Mouse (Mus musculus) heart, embryonic 10.5 days (tissue): ENCODE results near the gene Crybg2. TPM values are rescaled to one million over a fixed set of nuclear protein-coding genes. Genes with fewer than 3 reads are reported as not detected.

Source experiments
- DNase-seq: peaks from one replicate; pipeline ENCODE4 v3.0.0-alpha.2; 2017; ENCODE audit warnings: low spot score
- H3K27ac ChIP-seq: fragments of 300-500 bp; sonication (generic); 2 replicates; pipeline ENCODE4 v1.5.1; 2016; ENCODE audit warnings: mild to moderate bottlenecking
- H3K27me3 ChIP-seq: fragments of 300-500 bp; sonication (generic); 2 replicates; pipeline ENCODE4 v1.6.1; 2016; ENCODE audit warnings: mild to moderate bottlenecking; ENCODE audit not compliant: poor library complexity, insufficient read depth, severe bottlenecking
- H3K36me3 ChIP-seq: fragments of 300-500 bp; sonication (generic); 2 replicates; pipeline ENCODE4 v1.6.1; 2016; ENCODE audit warnings: mild to moderate bottlenecking, moderate library complexity
- H3K4me1 ChIP-seq: fragments of 300-500 bp; sonication (generic); 2 replicates; pipeline ENCODE4 v1.6.1; 2016; ENCODE audit warnings: mild to moderate bottlenecking
- H3K4me3 ChIP-seq: fragments of 300-500 bp; sonication (generic); 2 replicates; pipeline ENCODE4 v1.5.1; 2016; ENCODE audit warnings: mild to moderate bottlenecking, moderate library complexity
- H3K9me3 ChIP-seq: fragments of 300-500 bp; sonication (generic); 2 replicates; pipeline ENCODE4 v1.6.1; 2016; ENCODE audit warnings: mild to moderate bottlenecking, moderate library complexity
- WGBS: fragments of 180-500 bp; shearing (Covaris S2); methylation state at CpG from one replicate; pipeline ENCODE4 v1.1.7; 2016; 5-methylcytosine and 5-hydroxymethylcytosine counted together
- polyA plus RNA-seq: library from polyadenylated mRNA; unstranded; fragments of >200 nt; fragmentation: Nextera tagmentation; extraction: Ambion mirVana; gene quantifications from 2 replicates; pipeline ENCODE4 v1.2.1, GENCODE M21; 2016

The Crybg2 gene
- polyA plus RNA-seq, 1 experiment from 2014 or later = 2.7 TPM

DNA sequence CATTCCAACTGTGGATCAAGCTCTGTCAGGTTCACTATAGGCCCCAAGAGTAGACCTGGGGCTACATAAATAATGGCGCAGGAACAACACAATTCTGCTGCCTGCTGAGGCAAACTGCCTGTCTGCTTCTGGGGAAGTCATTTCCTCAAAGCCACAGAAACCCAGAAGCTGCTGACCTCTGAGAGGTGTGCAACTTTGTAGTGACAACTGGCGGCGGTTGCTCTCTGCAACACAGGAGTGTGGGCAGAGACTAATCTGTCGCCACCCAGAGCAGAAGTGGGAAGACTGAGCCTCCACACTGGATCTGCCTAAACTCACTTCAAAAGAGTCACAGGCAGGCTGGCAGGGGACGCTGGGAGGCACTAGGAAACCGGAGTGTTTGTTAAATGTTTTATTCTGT is 68.9 kb downstream of the Crybg2 start:
- WGBS = 30% methylated on average over 6 of the region's 6 CpGs
- H3K27ac ChIP-seq = peak overlapping the region; percentile 89; the same call in 1 of the 2 replicates
- H3K36me3 ChIP-seq = peaks cover 29% of the 10 kb centered on the region
- peaks cover 54% of the 10 kb centered on the region for H3K4me1 ChIP-seq
- H3K9me3 ChIP-seq = no peaks in the 10 kb centered on the region
- DNase-seq = no peak
- H3K27me3 ChIP-seq = no peaks in the 10 kb centered on the region
- H3K4me3 ChIP-seq = peak overlapping the region; percentile 75

DNA sequence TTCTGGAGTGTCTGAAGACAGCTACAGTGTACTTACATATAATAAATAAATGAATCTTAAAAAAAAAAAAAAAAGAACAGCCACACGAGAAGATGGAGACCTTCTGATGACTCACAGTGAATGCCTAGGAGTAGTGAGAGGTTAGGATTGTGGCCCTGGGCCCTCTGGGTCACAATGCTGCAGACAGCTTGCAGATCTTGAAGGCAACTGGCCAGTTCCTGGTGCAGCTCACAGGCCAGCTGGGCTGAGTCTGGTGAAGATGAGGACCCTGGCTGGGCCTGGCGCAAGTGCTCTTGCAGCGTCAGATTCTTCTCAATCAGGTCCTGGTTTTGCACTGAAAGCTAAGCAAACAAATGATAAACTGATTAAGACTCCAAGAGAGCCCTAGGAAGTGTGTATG is 71.5 kb downstream of the Crybg2 start:
- 61% methylated on average over 3 of the region's 3 CpGs for WGBS
- no peak overlapping the region for H3K27ac ChIP-seq
- H3K27me3 ChIP-seq = no peaks in the 10 kb centered on the region
- no peaks in the 10 kb centered on the region for H3K9me3 ChIP-seq
- H3K4me3 ChIP-seq = no peak overlapping the region
- peaks cover 18% of the 10 kb centered on the region for H3K36me3 ChIP-seq
- no peak for DNase-seq
- H3K4me1 ChIP-seq = peaks cover 51% of the 10 kb centered on the region

DNA sequence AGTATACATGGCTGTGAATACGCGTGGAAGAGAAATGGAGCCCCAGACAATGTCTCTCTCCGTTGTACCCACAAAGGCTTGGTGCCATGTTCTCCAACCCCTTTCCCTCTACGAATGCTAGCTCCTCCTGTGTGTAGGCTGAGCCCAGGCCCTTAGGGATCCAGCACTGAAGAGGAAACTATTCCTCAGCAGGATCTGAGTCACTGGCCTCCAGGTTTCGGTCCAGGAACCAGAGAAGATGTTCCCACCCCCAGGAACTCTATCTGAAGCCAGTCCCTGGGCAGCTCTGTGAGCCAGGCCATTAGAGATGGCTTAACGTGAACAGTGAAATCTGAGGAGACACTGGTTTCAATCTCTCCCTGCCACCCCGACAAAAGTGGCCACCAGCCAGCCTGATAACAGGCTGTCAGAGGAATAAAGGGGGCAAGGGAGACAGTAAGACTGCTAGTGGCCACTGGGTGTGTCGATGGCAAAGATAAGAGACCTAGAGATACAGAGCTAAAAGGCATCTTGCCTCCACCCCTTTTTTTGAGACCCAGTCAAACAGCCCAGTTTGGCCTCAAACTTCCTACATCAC is 72.0 kb downstream of the Crybg2 start:
- Histone ChIP-seq H3K4me3 (no peak overlapping the region), H3K4me1 (peaks cover 50% of the 10 kb centered on the region), H3K27me3 (no peaks in the 10 kb centered on the region), H3K9me3 (no peaks in the 10 kb centered on the region), H3K36me3 (peaks cover 23% of the 10 kb centered on the region), H3K27ac (no peak overlapping the region)
- 47% methylated on average over 8 of the region's 8 CpGs for WGBS
- DNase-seq = no peak

DNA sequence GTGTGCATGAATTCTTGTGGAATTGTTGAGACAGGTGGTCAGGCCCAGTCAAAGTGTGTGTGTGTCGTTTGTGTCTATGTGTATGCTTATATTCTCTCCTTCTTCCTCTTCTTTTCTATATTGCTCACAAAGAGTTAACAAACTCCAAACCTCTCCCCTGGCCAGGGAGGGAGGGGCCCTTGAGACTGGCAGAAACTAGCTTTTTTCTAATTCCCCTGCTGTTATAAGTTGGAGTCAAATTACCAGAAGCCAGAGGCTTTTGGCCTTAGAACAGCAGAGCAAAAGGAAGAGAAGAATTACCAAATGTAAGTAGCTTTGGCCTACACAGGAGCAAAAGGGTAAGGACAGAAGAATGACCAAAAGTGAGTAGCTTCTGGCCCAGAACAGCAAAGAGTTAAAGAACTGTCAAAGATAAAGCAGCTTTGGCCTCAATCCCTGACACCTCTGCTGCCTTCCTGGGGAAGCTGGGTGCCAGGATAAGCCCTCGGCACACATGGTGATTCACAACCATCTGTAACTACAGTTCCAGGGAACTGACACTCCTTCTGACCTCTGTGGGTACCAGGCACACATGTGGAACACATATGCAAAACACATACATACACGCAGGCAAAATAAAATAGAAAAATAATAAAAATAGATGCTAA is 75.8 kb downstream of the Crybg2 start:
- Histone ChIP-seq H3K27me3 (no peaks in the 10 kb centered on the region), H3K27ac (no peak overlapping the region), H3K36me3 (peaks cover 32% of the 10 kb centered on the region), H3K9me3 (no peaks in the 10 kb centered on the region), H3K4me1 (peaks cover 24% of the 10 kb centered on the region), H3K4me3 (no peak overlapping the region)
- 33% methylated on average over 3 of the region's 3 CpGs for WGBS
- DNase-seq = no peak

DNA sequence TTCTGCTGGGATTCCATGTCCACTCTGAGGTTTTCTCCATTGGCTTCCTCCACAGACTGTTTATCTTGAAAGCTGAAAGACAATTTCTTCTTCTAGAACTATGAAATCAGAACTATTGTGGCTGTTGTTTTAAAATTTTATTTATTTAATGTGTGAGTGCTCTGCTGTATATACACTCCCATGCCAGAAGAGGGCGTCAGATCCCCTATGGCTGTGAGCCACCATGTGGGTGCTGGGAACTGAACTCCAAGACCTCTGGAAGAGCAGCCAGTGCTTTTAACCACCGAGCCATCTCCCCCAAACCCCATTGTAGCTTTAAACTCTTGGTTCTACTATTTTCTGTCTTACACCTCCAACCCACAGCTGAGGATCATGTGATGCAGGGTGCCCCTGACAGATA is 78.2 kb downstream of the Crybg2 start:
- no peaks in the 10 kb centered on the region for H3K27me3 ChIP-seq
- H3K9me3 ChIP-seq = no peaks in the 10 kb centered on the region
- no peak overlapping the region for H3K27ac ChIP-seq
- no peak for DNase-seq
- peaks cover 15% of the 10 kb centered on the region for H3K4me1 ChIP-seq
- peaks cover 38% of the 10 kb centered on the region; the same call in 1 of the 2 replicates for H3K36me3 ChIP-seq
- WGBS = 74% methylated on average over 2 of the region's 2 CpGs
- no peak overlapping the region for H3K4me3 ChIP-seq

Other genes with a start within 250 kb of the Crybg2 start
- 31.1 and 39.9 TPM in 2 replicates for gene Rps6ka1, start 173.0 kb upstream of the Crybg2 start, polyA plus RNA-seq
- 2,048 and 2,274 TPM in 2 replicates for gene Hmgn2, start 92.2 kb upstream of the Crybg2 start, polyA plus RNA-seq
- gene Dhdds, start 59.9 kb upstream of the Crybg2 start, polyA plus RNA-seq = 34.1 and 39.0 TPM in 2 replicates
- 4.4 and 12.4 TPM in 2 replicates for gene Lin28a, start 42.0 kb upstream of the Crybg2 start, polyA plus RNA-seq
- not detected in 2 replicates for gene Zfp683, start 7.0 kb upstream of the Crybg2 start, polyA plus RNA-seq
- gene Cd52, start 34.3 kb downstream of the Crybg2 start, polyA plus RNA-seq = 1.7 and 4.2 TPM in 2 replicates
- gene Ubxn11, start 41.8 kb downstream of the Crybg2 start, polyA plus RNA-seq = 2.6 and 2.9 TPM in 2 replicates
- 188 and 243 TPM in 2 replicates for gene Sh3bgrl3, start 68.0 kb downstream of the Crybg2 start, polyA plus RNA-seq
- 28.2 and 31.1 TPM in 2 replicates for gene Cep85, start 126.3 kb downstream of the Crybg2 start, polyA plus RNA-seq
- gene Gm7534, start 142.2 kb downstream of the Crybg2 start, polyA plus RNA-seq = not detected in 2 replicates
- not detected in 2 replicates for gene Catsper4, start 166.6 kb downstream of the Crybg2 start, polyA plus RNA-seq
- gene Cnksr1, start 177.6 kb downstream of the Crybg2 start, polyA plus RNA-seq = 1.2 TPM in 2 replicates
- gene E130218I03Rik, start 182.8 kb downstream of the Crybg2 start, polyA plus RNA-seq = 0.19 and 0.28 TPM in 2 replicates
- gene Zfp593, start 184.8 kb downstream of the Crybg2 start, polyA plus RNA-seq = 13.3 and 15.3 TPM in 2 replicates
- not detected in 2 replicates for gene Gm30191, start 186.1 kb downstream of the Crybg2 start, polyA plus RNA-seq
- gene Grrp1, start 193.3 kb downstream of the Crybg2 start, polyA plus RNA-seq = 6.3 and 8.8 TPM in 2 replicates
- gene Pdik1l, start 227.1 kb downstream of the Crybg2 start, polyA plus RNA-seq = 15.8 and 18.2 TPM in 2 replicates